Mouse (Mus musculus) thymus, postnatal 25 days (tissue): ENCODE data around the gene Nckap1l.

Experiments
- DNase-seq: peaks from one replicate; pipeline ENCODE4 v3.0.0; 2022

Gene Nckap1l

GRCm38 (mm10) chr15:103540646-103541045 is 87.1 kb downstream of the Nckap1l start:
- no peak for DNase-seq

GRCm38 (mm10) chr15:103542526-103542925 is 88.9 kb downstream of the Nckap1l start:
- no peak for DNase-seq

- no peak for DNase-seq
These were observed 94.4 kb downstream of the Nckap1l start for GRCm38 (mm10) chr15:103547983-103548382.
